Mouse (Mus musculus): ENCODE data around the gene Prdm5.

DNA sequence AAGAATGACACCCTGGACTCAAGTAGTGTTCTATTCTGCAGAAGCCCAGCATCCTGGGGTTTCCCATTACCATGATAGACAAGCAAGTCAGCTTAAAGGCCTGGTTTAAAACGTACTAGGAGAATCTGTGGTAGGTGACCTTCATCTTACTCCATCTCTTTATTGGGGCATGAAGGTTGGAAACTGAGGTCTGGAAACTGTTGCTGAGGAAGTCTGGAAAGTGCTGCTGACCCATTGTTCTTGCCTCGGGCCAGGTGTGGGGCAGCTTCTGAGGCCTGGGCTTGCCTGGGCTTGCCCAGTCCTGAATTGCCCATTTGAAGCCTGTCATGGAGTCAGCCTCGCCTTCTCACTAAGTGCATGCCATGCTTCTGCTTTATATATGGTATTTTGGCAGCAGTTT is 17.8 kb downstream of the Prdm5 start:
- no peak for TF ChIP-seq POLR2A (IDR thresholded peaks at IDR 0.05; ENCODE audit: low read depth, low read length)
- TF ChIP-seq CTCF (IDR thresholded peaks at IDR 0.05; ENCODE audit: borderline replicate concordance, insufficient read depth, low read length): no peak
